Mouse (Mus musculus) megakaryocyte, adult 5-6 weeks (primary cell): ENCODE data around the gene Ccdc146. TPM values are rescaled to one million over a fixed set of nuclear protein-coding genes. Genes with fewer than 3 reads are reported as not detected.
"Not testable (repeated sequence)": the region's sequence is repeated elsewhere in the genome, so short reads cannot be mapped to it uniquely, and the experiment has no call there.

Experiments
- ATAC-seq: 2 replicates; pipeline ENCODE4 v1.8.0; 2016; ENCODE audit warnings: mild to moderate bottlenecking, inconsistent platforms; ENCODE audit not compliant: poor library complexity, severe bottlenecking
- total RNA-seq, 2 experiments: library from RNA; stranded (forward) in 1 of 2; stranded (reverse) in 1 of 2; fragments of 153-499, 151-499 nt in 1 of 2; fragments of 221-1000, 200-1000 nt in 1 of 2; gene quantifications; 2 replicates each; pipeline versions ENCODE4 v1.2.3 to v1.2.4; 2015 to 2017

Gene Ccdc146
- total RNA-seq, 2 experiments from 2014 or later: 0.59 TPM; not detected in 1

DNA sequence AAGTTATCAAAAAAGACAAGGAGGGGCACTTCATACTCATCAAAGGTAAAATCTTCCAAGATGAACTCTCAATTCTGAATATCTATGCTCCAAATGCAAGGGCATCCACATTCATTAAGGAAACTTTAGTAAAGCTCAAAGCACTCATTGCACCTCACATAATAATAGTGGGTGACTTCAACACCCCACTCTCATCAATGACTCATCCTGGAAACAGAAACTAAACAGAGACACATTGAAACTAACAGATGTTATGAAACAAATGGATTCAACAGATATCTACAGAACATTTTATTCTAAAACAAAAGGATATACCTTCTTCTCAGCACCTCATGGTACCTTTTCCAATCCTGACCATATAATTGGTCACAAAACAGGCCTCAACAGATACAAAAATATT lies 82.2 kb downstream of the Ccdc146 start:
- not testable (repeated sequence) for ATAC-seq

DNA sequence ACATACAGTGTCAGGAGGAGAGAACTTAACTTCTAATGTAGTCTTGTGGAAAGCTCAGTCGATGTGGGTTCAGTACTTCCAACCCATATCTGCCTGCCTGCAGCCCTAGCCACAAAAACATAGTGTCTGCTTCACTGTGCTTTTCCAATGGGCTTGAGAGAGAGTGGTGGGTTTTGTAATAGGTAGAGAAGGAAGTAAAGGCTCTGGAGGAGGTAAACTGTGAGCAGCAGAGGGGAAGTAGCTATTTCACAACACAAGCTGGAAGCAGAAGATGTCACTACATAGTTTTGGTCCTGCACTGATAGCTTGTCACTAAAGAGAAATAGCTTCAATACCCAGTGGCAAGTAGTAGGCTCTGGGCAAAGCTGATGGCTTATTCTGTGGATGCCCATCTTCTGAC lies 92.4 kb downstream of the Ccdc146 start:
- peak; percentile 96 for ATAC-seq

- peak; percentile 26 for ATAC-seq
Measured at GRCm38 (mm10) chr5:21331656-21332055, 92.8 kb downstream of the Ccdc146 start.

GRCm38 (mm10) chr5:21329672-21330665 lies 94.5 kb downstream of the Ccdc146 start:
- ATAC-seq: no peak

DNA sequence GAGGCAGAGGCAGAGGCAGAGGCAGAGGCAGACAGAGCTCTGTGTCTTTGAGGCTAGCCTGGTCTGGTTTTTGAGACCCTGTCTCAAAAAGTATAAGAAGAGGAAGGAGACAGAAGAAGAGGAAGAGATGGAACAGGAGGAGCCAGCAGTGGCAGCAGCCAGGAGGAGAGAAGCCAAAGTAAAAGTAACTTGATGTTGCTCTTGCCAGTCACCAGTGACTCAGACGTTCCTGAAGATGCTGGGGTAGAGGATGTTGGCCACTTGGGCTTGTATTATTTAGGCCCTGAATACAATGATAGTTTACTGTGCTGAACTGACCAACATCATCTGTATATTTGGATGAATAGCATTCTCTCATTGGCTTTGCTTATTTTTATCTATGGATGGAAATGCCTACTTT lies 95.9 kb downstream of the Ccdc146 start:
- ATAC-seq: no peak

GRCm38 (mm10) chr5:21326494-21326893 lies 98.0 kb downstream of the Ccdc146 start:
- peak; percentile 97 for ATAC-seq

DNA sequence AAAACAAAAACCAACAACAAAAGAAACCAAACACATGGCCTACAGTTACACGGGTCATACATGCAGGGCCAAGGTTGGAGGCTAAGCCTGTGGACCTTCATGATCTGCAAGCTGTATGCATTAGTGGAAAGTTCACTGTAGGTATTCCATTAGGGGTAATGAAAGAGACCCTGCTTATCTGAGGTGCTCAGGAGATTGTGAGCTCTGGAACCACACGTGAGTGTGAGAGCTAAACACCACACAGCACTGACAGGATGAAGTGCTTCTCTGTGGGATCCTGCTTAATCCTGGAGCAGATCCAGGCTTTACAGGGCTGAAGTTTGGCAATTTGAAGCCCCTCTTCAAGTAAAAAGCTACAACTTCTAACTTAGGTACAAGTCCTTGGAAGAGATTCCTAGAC lies 104.3 kb downstream of the Ccdc146 start:
- ATAC-seq: no peak

- ATAC-seq: no peak
Measured at GRCm38 (mm10) chr5:21314696-21315095, 109.8 kb downstream of the Ccdc146 start.

- ATAC-seq: no peak
Measured at GRCm38 (mm10) chr5:21307165-21307564, 117.3 kb downstream of the Ccdc146 start.

- no peak for ATAC-seq
Measured at GRCm38 (mm10) chr5:21301011-21301410, 123.5 kb downstream of the Ccdc146 start.

DNA sequence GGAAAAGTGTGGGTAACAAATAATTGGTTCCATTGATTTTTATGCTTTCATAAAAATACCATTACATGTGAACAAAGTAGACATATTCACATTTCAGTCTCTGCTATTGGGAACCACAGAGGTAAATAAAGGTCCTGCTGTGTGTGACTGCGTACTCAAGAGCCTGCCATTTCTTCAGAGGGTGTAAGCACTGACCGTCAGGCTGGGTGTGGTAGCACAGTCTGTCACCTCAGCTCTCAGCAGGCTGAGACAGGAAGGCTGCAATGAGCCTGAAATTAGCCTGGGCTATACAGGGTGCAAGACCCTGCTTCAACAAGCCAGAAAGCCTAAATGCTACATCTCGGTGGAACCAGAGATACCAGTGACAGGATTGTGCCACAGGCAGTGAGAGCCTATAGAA lies 124.4 kb downstream of the Ccdc146 start:
- no peak for ATAC-seq

DNA sequence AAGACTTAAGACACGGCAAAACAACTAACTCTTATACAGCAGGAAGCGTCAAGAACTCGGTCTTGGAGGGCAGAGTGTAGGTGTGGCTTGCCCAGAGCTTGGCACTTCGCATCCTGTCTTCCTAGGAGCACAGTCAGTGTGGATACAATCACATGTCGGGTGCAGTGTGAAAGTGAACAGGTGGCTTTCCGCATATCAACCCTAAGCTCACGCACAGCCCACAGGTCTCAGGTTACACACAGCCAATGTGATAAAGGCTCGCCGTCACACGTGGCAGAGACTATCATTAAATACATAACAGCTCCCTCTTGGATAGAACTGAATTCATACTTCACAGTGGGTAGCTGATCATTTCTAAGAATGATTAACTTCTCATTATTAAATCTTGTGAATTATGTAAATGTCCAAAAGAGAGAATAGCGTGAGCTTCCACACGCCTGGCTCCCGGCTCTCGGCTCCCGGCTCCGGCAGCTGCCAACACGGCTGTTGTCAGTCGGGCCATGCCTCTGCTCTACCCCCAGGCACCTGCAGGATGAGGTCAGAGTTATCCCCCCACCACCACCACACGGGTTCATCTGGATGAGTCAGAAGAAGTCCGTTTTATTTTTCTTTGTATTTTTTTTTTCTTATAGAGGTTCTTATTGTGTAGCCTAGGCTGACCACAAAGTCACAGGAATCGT lies 125.3 kb downstream of the Ccdc146 start:
- ATAC-seq: no peak

DNA sequence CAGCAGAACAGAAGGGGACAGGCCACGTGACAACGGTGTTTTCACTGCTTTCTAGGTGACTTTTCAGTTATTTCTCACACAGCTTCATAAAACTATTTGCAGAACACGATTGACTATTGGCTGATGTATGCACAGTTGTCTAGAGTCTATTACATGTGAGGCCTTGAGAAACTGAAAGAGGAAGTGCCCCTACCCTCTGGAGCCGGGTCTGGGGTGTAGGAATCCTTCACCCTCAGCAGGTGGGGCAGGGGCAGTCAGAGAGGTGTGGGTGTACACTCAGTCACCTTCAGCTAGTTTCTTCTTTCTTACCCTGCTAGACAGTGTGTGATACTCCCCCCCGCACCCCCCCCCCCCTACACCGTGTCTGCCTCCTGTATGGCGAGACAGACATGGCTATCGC lies 128.8 kb downstream of the Ccdc146 start:
- ATAC-seq: peak; percentile 68; the same call in 1 of the 2 replicates

- no peak for ATAC-seq
Measured at GRCm38 (mm10) chr5:21290594-21290993, 133.9 kb downstream of the Ccdc146 start.

DNA sequence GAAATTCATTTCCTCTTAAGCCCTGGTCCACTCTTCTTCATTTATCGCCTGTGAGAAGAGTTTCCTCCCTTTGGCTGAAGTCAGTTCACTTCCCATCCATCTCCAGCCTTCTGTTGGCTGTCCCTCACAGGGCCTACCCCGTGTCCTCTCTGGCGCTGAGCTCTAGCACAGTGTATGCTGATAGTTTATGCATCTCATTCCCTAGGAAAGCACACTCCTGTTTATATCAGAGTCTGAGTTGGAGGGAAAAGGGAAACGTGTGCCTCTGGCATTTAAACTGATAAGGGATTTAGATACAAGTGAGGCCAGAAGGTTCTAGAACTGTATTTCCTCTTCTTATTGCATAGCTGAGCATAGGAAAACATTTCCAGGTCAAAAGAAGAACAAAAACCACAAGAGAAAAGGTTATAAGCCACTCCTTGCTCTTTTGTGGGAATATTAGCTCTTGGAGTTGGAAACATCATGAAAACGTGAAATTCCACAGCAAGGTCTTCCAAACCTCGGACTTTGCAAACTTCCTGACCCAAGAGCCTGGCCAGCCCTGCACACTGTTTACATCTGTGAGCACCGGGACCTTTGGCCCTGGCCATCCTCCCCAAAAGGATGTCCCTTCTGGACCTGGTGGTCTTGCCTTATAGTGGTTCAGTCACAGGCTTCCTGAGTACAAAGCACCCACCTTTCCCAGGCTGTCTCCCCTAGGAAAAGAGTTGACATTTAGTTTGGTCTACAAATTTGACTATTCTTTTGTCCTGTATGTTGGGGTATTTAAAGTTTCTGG lies 135.6 kb downstream of the Ccdc146 start:
- no peak for ATAC-seq

DNA sequence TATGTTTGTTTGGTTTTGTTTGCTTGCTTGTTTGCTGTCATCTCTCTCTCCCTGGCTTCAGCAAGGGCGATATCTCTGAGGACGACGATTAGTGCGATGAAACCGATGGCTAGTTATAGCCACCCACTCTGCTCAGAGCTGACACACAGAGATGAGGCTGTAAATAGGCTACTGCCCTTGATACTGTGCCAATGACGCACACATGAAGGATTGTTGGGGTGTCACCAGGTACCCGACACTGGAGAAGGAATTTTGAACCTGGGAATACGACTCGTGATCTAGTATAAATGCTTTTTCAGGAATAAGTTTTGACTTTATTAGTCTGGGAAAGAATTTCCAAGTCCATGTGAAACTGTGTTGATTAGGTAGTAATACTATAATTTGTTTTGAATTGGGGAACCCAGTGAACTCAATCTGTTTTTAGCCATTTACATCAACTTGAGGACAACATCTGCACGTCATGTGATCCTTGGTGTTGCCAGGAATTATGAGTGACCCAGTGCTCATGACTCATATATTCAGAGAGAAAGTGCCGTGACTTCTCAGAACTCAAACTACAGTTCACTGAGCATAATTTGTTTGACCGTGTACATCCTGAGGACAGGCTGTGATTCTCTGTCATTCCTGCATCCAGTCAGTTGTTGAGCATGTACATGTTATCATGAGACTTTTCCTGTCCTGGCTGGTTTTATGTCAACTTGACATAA lies 141.0 kb downstream of the Ccdc146 start:
- ATAC-seq: no peak

DNA sequence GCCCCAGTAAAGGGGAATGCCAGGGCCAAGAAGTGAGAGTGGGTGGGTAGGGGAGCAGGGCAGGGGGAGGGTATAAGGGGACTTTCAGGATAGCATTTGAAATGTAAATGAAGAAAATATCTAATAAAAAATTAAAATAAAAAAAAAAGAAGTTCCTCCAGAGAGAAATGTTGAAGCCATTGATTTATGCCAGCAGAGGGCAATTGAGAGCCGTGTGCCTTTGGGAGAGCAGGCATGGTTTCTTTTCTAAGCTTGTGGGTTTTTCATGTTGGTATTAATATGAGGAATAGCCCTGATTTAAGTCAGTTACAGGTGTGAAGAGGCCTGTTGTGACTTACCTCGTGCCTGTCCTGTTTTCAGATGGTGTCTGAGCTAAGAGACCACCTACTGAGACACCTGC lies 146.8 kb downstream of the Ccdc146 start:
- not testable (repeated sequence) for ATAC-seq

DNA sequence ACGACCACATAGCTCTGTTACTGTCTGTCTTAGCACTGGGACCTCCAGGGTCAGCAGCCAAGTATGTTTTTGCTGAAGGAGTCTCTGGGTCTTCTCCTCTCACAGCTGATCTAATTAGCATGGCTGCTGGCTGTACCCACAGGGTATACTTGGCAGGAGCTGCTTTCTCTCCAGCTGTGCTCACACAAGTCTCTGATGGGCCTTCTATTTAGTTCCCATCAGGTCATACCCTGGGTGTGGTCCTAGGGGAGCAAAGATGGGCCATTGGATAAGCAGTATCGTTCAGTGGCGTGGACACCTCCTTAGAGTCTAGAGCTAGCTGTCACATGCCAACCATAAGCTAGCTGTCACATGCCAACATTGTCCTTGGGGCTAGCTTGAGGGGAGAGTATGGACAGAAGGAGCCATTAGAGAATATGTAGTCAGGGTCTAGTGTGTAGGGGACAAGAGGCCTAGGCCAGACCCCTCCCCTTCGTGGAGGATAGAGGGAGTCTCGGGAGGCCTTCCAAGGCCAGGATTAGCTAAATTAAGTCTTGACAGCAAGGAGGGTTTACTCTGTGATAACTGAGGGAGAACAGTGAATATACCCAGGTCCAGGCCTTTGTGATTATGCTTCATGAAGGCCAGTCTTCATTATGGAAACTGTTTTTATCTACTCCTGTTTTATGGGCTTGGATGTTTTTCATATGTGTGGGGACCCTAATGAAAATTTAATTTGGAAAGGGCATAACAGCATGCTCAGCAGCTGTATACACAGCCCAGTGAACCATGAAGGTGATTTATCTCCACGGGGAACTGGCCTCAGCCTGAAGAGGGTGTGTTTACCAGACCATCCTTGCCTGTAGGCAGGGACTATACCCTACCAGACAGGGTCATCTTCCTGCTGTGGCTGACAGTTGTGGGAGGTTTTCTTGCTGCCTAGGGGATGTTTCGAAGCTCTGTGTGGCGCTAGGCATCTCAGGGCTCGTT lies 152.8 kb downstream of the Ccdc146 start:
- no peak for ATAC-seq

DNA sequence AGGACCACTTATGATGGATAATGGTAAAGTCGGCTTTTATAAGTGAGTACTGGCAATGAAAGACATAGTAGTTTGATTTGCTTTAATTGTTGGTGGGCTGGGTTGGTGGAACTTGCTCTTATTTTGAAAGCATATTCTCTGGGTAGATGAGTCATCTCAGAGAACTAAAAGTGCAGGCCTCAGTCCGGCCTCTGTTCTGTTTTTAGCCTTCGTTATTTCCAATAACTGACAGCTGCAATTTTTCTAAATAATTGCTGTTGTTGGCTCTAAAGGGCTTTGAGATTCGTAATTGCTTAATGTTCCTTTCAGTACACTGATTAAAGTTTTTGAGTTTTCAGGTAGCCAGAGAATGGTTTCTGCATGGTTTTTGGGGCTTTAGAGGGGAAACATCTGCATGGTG lies 153.7 kb downstream of the Ccdc146 start:
- no peak for ATAC-seq
